Mouse (Mus musculus) megakaryocyte, embryonic 14.5 days (primary cell): ENCODE measurements at regions not wholly inside any gene's neighbourhood (a gene's known extent, or its start where the extent isn't known, plus 50 kb on each side); places are given as distances from the start of the nearest gene placed in this dataset.

ENCODE experiments used
- FLI1 ChIP-seq: IDR thresholded peaks from 2 replicates; pipeline ENCODE4 v1.6.1; 2012; ENCODE audit warnings: low read length, inconsistent platforms, mixed read lengths
- GATA1 ChIP-seq: IDR thresholded peaks from 3 replicates; pipeline ENCODE4 v1.6.1; 2012; ENCODE audit warnings: mixed read lengths, low read length, inconsistent platforms, borderline replicate concordance

DNA sequence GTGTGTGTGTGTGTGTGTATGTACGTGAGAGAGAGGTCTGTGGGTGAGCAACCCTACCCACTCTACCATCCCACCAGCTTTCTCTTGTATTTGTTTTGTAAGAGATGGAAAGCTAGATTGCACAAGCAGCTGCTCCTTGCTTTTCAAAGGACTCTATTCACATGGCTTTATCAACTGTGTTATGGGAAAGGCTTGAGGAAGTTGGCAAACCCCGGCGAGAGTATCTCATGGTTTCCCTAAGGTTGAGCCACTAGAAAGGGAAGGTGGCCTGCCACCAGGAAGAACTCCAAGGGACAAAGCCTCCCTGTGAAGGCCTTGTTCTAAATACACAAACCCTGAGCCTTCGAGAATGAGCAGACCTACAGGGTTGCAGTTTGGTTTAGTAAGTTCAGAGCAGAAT, 71.8 kb downstream of the Tmx1 start:
- TF ChIP-seq GATA1, result no peak
- no peak for TF ChIP-seq FLI1
